Mouse (Mus musculus) embryonic fibroblast, embryonic 13.5 days (primary cell): Measurements from ENCODE around the gene Mall.

Experiments used
- CTCF ChIP-seq: IDR thresholded peaks from 2 replicates; pipeline ENCODE4 v1.5.1; 2011; ENCODE audit warnings: mild to moderate bottlenecking, control low read depth, low read length, moderate library complexity, borderline replicate concordance; ENCODE audit not compliant: insufficient read depth
- POLR2A ChIP-seq: IDR thresholded peaks from 2 replicates; pipeline ENCODE4 v1.6.1; 2011; ENCODE audit warnings: low read depth, mild to moderate bottlenecking, control low read depth, low read length, moderate library complexity

DNA sequence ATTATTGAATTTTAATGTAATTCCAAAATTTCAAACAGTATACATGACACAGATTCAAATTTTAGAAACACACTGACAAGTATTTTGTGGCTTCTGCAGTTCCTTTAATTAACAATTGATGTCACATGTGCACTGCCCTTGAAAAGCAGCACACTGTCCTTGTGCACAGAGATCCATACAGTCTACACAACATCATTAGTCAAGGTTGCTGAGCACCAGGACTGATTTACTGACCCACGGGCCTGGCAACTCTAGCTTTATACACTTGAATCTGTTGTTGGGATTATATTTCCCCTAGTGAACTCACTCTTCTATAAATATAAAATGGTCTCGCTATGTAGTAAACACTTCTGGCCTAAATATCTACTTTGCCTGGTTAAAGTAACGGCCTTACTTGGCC, 45.3 kb upstream of the Mall start:
- no peak for TF ChIP-seq CTCF
- TF ChIP-seq POLR2A = no peak
